Mouse (Mus musculus) right cerebral cortex, postnatal 4 days (tissue): ENCODE measurements at regions not wholly inside any gene's neighbourhood (a gene's known extent, or its start where the extent isn't known, plus 50 kb on each side); places are given as distances from the start of the nearest gene placed in this dataset.
"Not testable (repeated sequence)": the region's sequence is repeated elsewhere in the genome, so short reads cannot be mapped to it uniquely, and the experiment has no call there.

Experiments used
- DNase-seq: peaks from one replicate; pipeline ENCODE4 v3.0.0-alpha.2; 2022

DNA sequence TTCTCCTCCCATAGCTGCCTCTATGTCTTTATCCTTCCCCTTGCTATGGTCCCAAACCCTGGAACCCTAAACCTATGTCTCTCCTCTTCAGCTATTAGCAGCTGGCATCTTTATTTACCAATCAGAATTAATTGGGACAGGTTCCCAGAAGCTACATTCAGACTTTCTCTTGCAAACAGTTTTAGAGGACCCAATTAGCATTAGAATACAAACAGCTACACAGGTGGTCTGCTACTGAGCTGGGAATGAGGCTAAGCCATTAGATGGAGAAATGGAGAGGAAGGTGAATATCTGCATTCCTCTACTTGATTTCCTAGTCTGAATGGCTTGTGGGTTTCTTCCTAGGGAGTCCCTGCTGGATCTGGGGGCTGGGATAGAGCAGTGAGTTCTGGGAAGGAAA, 611.9 kb downstream of the A830018L16Rik start:
- no peak for DNase-seq

DNA sequence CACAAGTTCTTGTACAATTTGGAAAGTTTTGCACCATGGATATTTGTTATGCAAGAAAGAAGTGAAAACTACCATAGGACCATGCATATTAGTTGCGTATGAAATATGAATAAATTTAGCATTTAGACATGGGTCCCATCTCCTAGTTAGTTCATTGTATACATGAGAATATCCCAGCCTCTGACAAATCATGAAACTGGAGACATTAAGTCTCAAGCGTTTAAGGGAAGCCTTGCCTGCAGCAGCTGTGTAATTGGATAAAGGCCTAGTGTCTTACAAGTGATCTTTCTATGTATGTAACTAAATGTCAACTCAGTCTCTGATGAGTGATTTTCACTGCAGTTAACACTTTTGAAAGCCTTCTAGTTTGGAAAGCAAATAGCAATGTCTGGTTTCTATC, 613.5 kb downstream of the A830018L16Rik start:
- no peak for DNase-seq

DNA sequence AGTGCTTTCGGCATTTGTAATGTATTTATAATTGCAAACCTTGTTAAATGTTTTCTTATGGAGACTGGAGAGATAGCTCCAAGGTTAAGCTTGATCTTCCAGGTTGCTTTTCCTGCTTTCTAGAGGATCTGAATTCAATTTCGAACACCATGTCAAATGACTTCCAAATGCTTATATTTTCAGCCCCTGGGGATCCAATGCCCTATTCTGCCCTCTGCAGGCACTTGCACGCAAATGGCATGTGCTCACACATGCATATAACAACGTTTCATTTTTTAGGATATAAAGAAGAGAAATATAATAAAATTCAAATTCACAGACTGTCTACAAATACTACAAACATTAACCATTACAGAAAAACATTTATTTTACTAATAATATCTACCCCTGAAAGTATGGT, 614.2 kb downstream of the A830018L16Rik start:
- DNase-seq, result no peak

DNA sequence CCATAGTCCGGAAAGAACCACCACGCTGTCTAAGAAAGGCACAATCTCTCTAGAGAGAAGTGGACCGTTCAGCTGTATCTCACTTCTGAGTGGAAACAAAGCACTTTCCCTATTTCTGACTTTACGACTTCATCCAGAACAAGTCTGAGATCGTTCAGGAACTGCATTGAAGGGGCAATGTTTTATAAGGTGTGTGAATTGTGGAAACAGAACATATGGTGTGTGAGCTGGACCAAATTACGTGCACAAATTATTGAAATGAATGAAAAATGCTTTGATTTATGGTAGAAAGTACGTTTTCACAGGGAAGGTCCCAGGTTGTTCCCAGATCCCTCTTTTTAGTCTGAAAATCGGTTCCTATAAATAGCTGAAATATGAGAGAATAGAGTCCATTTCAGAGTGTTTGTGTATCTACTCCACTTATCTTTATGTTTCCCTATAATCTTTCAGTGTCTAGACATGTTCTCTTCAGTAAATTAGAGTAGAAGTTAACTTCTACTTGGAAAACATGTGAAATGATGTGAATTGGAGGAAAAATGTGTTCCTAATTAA, 638.1 kb downstream of the A830018L16Rik start:
- DNase-seq, result no peak

DNA sequence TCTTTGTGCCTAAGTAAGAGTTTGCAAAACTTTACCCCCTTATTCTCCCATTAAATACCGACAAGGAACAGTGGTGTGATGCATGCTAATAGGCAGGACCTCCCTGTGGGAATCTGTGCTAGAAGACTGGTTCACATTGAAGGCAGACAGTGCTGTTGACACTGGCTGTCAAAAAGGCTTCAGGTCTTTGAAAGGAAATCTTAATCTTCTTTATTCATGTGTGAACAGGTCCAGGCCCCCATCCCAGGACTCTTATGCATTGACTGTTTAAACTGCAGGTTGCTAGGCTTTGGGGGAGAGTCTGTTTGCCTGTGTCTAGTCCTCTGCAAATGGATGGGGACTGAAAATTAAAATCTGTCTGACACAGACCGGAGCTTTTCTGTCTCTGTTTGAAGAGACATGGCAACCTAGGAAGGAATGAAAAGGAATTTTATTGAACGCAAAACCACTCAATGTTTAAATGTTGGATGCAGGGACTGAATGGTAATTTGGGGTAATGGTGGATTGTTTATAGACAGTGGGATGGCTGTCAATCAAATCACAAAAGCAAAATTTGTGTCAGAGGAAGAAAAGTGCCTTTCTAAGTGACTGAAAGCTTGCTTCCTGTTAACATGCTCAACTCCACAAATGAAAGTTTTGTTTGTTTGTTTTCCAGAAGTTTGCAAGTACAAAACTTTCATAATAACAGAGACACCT, 642.1 kb downstream of the A830018L16Rik start:
- no peak for DNase-seq

DNA sequence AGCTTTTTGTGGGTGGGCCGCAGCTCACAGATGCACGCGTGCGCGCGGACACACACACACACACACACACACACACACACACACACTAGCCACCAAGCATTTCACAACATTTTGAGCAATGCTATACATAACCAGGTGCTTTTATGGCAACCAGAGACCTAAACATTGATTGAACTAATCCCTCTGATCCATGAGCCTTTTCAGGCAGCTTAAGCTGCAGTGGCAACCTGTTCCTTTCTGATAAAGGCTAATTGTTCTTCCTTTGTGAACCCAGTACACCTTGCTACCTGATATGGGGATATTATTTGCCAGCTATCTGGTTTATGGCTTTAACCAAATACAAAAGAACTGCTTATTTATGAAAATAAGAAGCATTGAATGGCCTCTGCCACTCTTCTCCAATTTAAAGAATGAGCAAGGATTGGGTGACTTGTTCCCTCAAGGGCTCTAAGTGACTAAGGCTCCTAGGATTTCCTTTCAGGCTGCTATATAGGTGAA, 651.2 kb downstream of the A830018L16Rik start:
- no peak for DNase-seq

DNA sequence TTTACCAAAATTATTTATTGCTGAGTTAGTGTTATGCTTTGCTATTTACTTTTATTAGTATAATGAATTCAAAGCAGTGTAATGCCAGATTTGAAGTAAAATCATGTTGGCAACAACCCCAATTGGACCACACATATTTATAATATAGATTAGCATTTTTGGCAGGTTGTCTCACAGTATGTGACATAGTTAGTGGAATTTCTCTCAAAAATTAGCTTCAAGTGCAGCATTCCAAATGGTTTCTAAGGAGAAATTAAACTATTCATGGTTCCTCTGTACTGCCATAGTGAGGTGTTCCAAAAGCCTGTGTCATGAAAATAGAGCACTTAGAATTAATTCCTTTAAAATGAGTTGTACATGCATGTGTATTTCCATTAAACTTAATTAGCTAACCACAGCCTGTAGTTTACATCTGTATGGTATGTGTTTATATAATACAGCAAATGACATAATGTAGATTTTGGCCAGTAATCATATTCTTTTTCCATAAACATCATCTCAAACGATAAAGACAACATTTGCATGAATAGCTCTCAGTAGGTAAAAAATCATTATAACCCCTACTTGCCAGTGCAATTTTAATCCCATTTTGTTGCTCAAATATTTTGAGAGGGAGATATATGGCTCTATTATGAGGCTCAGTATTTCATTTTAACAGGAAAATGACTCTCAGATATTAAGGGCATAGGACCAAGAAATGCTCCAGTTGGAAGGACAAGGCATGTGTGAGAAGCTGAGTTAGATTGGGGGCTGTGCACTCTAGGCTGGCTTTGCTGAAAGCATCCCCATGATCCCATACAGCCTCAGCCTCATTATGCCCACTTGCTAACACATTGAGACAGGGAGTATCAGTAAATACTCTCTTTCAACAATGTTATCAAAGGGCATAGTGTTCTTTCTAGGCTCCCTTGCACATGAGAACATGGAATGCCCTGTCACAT, 678.9 kb downstream of the A830018L16Rik start:
- no peak for DNase-seq

DNA sequence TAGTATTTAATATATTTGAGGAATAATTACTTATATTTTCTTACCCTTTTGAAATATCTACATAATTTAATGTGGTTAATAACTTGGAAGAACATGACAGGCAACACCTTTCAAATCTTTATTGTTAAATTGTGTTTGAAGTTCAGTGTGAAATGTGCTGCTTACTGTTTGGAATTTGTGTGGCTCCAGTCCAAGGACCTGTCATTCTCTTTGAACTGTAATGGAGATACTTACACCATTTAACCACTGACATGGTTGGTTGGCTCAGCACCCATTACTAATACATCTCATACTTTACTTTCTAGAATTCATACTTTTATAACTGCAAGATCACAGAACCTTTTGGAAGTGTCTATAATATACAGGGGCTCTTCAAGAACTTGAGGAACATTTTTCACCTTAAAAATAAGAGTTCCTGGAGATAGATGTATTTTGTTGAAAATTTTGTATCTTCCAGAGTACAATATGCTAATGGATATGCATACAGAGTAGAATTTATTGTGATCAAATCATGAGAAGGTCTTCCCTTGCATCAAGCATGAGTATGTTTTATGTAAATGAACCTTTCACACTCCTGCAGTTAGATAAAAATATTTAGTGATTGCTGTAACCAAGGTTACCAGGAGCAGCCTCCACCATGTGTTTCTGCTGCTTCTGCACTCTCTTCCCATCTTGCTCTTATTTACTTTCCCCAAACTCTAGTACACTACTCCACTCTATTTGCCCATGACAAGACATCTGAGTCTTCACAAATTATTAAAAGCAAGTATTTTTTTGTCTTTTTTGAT, 701.3 kb downstream of the A830018L16Rik start:
- DNase-seq, result no peak

DNA sequence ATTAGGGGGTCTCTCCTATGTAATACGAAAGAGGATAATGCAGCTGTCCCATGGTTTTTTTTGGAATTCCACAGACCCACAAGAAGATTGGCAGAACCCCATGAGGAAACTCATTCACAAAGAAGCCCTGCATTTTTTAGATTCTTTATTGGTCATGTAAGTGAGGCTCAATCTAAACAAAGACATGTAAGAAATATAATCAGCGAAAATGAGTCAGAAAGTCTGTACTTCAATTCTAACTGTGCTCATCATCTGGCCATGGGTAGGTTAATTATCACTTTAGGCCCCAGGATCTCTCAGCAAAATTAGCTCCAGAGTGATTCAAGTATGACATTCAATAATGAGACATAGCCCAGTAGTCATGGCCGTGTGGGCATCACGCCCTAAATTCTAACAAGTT, 703.2 kb downstream of the A830018L16Rik start:
- DNase-seq, result no peak

DNA sequence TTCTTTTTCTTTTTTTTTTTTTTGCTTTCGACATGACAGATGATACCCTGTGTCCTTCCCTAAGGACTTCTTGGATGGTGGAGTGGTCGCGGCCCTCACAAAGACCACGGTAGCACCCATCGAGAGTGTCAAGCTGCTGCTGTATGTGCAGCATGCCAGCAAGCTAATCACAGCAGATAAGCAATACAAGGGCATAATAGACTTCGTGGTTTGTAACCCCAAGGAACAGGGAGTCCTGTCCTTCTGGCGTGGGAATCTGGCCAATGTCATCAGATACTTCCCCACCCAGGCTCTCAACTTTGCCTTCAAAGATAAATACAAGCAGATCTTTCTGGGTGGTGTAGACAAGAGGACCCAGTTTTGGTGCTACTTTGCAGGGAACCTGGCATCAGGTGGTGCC, 707.0 kb downstream of the A830018L16Rik start:
- no peak for DNase-seq

DNA sequence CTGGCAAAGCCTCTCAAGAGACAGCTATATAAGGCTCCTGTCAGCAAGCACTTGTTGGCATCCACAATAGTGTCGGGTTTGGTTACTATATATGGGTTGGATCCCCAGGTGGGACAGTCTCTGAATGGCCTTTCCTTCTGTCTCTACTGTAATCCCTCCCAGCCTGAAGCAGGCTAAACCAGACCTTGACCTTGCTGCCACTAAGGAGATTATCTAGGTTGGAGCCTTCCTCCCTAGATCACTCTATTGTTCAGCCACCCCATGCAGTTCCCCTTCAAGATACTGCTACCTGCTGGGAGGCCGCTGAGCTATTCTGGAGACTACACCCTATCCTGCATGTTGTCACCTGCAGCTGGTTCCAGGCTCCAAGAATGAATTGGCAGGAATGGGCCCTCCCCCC, 712.7 kb downstream of the A830018L16Rik start:
- not testable (repeated sequence) for DNase-seq

DNA sequence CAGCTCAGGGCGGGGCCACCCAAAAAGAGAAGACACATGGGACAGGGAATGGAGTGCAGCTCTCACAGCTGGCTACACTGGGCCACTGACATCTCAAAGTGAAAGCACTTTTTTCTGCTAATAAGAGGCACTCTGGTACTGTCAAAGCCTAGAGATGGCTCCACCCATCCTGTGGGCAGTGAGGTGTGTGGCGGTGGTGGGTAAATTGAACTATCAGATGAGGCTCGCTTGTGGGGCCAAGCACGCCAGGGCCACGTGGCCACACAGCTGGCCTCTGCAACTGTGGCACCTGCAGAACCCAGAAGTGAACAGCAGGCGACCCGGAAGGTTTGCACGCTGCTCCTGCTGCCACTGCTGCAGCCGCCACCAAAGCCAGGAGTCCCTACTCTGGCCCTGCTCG, 756.6 kb downstream of the A830018L16Rik start:
- DNase-seq, result no peak

DNA sequence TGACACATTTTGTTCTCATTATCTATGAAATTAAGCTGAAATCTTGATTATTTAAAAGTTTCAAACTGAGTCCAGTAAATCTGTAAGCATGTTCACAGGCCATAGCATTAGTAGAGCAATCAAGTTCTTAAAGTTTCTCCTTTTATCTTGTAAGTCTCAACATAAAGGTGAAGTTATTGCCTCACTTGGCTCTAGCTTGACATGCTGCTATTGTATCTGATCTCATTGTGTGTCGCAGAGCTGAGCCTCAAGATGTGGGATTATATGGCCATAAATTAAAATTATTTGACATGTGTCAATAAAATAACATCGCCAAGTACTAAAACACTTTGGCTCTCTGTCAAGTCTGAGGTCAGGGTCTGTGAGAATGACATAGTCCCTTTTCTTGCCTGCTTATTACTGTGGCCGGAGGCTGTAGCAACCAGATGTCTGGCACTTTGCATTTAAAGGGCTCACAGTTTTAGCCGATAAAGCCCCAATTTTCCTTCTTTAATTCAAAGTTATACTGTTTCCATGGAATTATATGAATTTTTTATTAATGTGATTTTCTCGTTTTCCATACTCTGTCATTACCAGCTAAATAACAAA, 775.8 kb downstream of the A830018L16Rik start:
- no peak for DNase-seq

DNA sequence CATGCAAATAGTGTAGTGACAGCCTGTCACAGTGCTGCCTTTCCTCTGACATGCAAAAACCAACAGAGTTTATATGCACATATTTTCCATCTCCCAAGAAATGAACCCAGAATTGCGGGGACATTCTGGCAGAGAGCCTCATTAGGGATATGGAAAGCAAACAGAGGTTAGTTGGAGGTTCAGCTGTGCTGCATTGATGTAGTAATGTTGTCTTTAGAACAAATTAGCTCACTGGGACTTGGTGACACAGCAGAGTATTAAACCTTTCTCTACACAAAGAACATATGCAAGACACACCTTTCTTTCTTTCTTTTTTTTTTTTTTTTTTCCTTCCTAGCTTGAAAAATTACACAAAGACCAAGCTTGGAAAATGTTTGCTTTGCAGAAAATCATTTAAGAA, 778.7 kb downstream of the A830018L16Rik start:
- DNase-seq, result no peak

DNA sequence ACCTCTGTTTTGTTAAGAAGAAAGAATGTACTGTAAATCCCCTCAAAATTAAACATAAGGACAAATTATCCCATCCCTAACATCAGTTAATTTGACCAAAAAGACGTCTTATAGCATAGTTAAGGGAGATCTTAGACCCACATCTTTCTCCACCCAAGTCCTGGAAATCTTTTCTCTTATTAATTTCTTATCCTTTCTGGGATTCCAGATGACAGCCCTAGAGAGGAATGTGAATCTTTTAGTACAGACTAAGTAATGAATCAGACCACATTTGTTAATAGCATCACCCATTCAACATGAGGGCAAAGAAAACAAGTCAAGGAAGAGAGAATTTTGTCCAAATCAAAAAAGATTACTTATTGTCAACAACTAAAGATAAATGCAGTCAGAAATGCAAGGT, 817.2 kb downstream of the A830018L16Rik start:
- DNase-seq, result no peak

DNA sequence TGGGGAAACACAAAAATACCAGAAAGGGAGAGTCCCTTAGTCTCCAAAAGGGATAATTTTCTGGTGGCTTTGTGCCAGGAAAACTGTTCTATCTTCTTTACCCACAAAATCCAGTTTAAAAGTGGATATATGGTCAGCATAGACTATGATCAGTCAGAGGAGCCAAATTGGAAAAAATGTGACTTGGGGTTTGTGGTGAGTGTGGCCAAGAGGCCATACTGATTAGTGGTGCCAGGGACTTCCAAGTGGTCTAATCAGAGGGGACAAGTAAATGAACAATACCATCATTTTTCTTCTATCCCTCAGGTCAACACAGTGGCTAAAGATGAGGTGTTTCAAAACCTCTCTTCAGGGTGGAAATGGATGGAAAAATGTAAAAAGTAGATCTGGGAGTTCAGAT, 828.2 kb downstream of the A830018L16Rik start:
- no peak for DNase-seq

DNA sequence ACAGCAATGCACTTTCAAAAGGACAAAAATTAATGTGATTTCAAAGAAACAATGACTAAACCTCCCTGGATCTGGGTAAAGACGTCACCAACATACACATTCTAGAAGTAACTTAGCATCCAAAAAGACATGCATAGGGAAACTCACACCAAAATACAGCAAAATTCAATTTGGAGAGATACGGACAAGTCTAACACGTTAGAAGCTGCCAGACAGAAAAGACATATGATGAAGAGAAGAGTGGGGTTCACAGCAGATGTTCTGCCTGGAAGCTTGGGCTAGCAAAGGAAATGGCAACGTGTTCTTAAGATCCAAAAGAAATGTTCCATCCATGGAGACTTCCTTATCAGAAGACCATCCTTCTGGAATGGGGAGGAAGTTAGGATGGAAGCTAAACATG, 868.6 kb downstream of the A830018L16Rik start:
- DNase-seq, result no peak

DNA sequence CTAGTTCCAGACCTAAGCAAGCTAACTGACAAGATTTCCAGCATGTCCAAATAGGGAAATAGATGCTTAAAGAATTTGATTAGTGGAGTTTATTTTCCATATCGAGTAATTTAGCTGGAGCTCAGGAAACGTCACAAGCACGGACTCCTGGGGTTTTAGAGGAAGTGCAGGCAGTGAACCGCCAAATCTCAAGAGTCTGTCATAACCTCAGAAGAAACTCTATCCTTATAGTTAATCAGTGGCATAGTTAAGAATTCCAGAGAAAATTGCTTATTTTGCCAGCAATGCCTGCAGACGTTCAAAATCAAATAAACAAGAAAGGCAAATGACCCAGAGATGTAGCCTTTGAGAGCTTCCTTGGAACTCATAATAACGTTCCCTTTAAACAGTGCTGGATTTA, 871.6 kb downstream of the A830018L16Rik start:
- DNase-seq, result no peak

DNA sequence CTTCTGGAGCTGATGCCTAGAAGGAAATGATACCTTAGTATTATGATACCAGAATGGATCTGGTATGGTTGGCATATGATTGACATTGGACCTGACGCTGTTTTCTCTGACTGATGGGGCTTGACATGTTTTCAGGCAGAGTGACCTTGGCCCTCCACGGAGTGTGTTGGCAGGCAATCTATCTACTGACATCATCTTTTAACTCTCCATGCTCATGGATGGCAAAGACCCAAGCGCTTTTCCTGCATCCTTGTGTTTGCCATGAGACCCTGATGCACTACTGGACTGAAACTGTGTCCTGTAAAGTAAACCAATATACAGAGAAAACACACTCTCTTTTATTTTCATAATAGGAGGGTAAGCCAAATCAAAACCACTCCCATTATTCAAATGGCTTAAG, 872.1 kb downstream of the A830018L16Rik start:
- no peak for DNase-seq

DNA sequence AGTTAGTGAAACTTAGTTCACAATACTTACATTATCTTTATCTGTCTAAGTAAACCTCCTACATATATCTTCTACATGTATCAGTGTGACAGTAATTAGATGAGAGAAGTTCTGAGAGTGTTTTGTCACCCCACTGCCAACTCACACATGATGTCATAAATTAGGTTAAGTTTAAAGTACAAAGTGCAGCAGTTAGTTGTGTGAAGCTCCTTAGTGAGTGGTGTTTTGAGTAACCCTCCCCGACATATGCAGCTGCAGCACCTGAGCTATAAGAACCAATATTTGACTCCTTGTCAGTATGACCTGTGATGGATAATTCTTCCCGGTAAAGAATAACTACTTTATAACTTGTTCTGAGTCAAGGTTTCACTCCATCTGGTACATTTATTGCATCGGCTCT, 874.6 kb downstream of the A830018L16Rik start:
- no peak for DNase-seq

DNA sequence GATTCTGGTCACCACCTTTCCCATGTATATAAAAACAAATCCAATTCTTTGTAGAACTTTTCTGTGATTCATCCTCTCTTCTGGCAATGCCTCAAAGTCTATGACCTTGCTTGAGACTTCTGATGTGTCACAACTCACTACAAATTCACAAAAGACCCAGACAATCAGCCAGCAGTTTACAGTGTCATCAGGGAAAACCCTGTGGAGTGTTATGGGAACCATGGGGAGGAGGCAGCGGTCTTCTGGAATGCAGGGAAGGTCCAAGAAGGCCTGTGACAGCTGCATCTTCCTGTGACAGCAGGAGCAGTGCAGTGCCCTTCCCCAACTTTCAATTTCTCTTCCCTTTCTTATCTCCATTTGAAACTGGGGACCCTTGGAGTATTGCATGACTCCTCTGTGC, 877.9 kb downstream of the A830018L16Rik start:
- no peak for DNase-seq

DNA sequence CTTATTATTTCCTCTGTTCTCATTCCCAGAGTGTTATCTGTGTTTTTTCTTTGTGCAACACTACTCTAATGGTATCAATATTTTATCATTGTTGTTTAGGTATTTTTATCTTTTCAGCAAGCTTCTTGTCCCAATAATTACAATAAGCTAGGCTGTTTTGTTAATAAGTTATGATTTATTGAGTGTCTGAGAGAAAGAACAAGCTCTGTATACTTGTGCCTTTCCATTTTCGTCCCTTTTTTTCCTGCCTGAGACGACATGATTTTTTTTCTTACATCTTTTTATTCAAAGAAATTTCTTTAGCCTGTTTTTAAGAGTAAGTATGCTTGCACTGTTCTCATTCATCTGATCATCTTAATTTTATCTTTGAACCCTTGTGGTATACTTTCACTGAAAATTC, 904.1 kb downstream of the A830018L16Rik start:
- DNase-seq, result no peak

DNA sequence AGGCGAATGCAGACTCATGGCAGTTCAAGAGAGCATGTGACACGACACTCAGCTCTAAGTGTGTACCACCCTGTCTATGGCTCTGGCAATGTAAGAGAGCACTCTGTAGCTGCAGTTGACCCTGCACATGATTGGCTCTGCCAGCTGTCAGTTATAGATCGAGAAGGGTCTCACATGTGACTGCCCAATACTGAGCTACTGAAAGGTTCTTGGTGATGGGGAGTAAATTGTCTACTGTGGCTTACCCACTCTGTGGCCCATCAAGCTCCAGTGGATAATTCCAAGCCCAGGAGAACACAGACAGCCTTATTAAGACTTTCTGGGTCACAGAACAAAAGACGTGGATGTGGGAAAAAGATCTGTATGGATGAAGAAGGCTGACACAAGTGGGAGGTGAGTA, 920.3 kb downstream of the A830018L16Rik start:
- no peak for DNase-seq
